Mouse (Mus musculus): ENCODE measurements around the gene Smad3.

Smad3 gene

DNA sequence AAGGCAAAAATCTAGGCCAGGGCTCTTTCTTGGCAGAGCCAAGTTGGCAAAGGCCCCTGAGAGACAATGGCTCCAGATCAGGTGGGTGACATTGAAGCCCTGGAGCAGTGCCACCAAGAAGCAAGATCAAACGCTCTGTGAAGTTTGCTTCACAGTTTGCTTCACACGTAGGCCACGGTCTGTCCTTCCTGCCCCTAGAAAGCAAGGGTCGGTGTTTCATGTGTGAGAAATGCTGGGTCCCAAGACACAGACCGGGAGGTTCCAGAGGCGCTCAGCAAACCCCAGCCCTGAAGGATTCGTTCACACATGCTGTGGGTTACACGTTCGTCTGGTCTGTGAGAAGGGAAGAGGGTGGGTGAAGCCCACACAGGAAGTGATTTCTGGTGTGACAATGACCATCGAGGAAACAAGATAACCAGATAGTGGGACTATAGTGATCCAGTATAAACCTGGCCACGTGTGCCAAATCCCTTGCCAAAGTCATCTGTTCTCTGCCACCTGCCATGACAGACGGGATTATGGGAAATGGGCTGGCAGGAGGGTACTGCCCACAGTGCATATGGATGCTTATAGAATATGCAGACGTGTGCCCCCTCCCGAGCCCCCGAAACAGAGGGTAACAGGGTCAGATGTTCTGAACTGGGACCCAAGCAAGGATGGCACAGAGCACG is 37.9 kb downstream of the Smad3 start:
- peak; percentile 48 to 57 for DNase-seq

DNA sequence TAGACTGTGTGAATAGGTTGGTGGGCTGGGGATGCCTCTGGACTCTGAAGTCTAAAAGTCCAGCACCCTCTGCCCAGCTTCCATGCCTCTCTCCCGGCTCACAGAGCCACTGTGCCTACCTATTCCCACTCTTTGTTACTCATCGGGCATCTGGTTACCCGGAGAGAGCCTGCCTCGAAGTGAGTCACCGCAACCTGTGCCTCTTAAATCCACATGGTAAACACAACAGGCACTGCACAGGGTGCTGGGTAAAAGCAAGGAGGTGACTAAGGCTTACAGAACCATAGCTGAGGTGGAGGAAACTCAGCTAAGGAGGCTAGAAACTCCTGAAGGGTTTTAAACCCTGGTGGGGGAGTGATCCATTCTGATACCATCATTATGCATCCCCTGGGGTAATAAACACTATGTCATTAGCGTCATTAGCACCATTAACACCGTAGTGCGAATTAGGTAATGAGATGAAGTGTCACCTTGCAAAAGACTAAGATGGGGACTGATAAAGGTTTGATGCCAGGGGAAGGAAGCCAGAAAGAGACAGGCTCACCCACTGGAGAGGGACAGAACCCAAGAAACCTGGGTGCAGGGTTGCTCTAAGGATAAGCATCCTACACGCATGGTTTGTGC is 38.9 kb downstream of the Smad3 start:
- DNase-seq = no peak

DNA sequence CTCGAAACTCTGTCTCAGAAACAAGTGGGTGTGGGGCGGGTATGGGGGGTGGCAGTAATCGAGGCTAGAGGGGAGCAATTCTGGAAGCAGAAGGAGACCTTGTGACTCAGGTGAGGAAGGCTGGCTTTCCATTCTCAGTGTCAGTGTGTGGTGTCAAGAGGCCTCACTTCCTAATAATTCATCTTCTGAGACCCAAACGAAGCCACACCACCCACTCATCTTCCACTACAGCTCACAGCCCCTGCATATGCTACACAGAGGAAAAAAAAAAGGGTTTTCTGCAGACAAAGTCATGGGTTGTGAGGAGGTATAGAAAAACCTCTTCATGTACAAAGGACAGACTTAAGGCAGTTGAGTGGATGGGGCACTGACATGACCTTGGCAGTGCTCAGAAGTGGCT is 39.6 kb downstream of the Smad3 start:
- DNase-seq = no peak

DNA sequence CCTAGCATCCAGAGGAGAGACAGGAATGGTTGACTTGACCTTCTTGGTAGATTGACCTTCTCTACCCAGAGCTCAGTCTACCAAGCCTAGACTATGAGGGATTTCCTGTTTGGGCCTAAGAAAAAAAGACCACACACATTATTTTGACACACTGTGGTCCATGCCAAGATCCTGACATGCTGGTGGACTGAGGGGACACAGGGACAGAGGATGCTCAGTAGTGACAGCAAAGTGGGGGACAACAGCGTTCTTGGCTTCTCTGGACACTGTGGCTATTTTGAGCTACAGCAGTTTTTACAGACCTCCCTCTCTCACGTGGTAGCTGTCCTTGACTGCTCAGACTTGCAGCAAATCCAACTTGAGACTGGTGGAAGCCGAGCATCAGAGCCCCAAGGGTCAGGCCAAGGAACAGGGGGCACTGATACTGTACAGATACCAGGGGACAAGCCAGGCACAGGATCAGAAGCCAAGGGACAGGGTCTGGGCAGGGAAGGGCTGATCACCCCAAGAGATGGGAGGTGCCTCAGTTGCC is 40.3 kb downstream of the Smad3 start:
- DNase-seq = peak in 1 of 2 experiments; percentile 63

DNA sequence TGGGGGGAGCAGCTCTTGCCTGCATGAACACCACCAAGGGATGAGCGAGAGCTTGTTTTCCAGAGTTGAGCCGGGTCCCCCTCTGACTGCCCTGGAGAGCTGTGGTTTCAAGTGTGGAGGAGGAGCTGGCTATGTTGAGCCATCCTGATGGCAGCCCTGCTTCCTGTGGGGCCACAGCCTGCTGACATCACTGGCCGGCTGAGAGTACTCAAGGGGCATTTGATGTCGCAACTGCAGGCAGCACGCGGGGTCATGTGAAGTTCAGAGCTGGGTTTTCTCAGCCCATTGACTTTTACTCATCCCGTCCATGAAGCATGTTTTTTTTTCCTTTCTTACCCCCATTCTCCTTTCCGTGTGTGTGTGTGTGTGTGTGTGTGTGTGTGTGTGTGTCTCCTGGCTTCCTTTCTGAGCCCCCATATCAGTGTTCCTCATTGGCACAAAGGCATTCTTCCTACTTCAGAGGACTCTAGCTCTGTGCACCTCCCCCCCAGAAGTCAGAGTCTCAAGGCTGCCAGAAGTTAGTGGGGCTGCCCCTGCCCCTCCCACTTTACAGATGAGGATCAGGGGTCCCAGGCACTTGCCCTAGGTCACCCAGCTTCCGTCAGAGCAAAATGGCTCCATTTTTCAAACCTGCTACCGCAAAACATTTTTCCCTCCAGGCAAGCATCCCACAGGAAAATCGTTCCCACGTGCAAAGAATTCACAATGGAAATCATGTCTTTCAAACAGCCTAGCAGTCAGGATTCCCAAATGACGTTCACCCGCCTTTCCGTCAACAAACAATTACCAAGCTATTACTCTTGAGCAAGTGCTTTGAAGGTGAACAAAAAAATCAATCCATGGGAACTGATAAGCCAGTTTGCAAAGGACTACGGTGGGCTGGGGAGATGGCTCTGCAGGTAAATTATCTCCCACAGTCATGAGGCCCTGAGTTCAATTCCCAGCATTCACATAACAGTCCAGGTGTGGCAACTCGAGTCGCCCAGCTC is 41.4 kb downstream of the Smad3 start:
- peak; percentile 80 to 93 for DNase-seq

DNA sequence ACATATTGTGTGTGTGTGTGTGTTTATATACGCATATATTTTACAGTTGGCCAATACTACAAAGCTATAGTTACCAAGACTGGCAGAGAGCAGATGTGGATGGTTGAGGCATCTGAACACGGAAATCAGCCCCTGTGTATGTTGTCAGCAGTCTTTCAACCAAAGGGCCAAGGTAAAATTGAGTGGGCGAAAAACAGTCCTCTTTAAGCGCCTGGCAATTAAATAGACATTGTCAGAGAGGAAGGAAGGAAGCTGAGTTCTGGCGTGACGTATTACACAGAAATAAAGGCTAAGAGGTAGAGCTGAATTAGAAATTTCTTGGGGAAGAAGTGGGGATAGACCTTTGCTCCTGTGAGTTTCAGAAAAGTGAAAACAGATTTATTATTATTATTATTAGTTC is 43.2 kb downstream of the Smad3 start:
- DNase-seq = no peak

DNA sequence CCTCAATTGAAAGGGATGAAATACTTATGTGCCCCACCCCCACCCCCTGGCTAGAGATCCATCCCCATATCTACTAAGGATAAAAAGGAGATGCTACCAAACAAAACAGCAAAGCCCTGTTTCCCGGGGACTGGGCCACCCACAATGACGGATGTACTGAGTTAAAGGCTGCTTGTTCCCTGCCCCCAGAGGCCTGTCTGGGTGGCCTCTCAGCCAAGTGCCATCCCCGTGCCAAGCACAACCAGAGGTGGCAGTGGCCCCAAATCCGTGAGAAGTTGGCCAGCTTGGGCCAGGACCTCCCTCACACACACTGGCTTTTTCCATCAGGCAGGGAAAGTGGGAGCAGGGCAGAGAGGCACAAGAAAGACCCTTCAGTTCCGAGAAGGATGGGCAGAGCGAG is 45.0 kb downstream of the Smad3 start:
- no peak for DNase-seq

DNA sequence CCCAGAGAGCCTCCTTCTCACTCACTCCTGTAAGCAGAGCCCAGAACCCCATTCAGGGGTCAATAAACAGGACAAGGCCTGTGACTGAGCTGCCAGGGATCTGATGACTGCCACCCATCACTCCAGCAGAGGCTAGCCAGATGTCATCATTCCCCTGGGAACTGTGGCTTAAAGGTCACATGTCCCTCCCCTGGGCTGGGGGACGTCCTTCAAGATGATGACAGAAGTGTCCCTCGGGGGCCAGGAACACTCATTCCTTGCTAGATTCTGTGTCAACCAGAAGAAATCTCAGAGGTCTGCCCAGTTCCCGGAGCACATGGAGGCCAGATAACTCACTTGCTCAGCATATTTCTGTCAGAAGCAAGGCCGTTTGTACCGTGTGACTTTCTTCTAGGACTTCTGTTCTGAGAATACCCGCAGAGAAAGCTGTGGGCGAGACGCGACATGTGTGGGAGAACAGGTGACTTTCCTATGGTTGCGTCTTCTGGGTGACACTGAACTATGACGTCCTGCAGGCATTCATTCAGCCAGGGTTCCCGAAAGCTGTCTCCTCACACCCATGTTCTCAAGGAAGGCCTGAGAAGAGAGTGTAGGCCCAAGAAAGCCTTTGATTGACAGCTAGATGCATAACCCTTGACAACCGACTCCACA is 46.1 kb downstream of the Smad3 start:
- peak; percentile 60 to 72 for DNase-seq

DNA sequence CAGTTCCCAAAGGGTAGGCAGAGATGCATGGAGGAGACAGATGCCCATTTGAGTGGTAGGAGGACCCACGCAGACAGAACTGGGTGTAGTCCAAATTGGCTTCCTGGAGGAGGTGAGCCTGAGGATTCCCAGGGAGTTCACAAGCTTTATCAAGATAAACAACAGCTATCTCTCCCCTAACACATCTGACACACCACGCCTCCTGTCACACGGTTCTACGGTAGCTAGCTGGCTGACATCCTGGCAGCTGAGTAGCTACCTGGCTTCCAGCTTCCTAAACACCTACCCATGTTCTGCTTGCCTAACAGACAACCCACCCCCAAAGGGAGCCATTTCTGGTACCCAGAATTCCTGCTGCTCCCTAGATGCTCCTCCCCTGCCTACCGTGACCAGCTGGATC is 47.9 kb downstream of the Smad3 start:
- DNase-seq = no peak

DNA sequence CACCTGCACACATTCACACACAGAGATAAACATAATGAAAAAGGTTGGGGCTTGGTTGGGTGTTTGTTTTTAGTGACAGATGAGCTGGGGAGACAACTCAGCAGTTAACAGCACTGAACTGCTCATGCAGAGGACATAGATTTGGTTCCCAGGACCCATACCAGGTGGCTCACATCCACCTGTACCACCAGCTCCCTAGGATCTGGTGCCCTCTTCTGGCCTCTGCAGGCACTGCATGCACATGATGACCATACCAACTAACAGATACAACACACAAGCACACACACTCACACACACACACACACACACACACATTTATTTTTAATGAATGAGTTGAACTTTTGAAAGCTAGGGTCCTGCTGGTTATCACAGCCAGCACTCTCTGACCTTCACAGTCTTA is 48.5 kb downstream of the Smad3 start:
- DNase-seq = no peak

DNA sequence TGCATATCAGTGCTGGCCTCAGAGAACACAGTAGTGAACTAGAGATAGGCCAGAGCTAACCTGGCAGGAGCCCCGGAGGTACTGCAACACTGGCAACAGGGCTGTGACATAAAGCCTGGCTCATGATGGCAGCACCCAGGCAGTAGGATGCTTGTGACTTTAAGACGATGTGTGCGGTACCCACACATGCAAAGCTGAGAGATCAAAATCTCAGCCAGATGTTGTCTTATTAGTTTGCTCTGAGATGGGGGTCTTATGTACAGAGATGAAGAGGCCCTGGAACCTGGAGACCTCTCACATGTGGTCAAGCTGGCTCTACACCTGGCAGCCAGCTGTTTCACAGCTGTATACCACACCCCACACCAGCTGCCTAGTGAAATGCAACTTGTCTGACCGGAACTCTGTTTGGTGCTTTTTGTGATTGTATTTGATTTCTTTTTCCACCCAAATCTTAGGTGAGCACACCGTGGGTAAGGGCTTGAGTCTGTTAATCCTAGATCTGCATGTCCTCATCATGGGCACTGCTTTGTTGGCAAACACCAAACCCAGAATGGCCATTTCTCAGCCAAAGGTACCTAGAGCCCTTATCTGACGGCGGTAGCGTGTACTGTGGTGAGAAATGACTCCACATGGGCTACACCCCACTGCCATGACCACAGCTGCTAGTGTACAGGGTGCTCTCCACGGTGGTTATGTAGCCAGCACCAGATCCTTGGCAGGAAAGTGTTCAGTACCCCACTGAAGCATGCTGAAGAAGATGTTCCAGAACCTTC is 49.8 kb downstream of the Smad3 start:
- DNase-seq = peak in 1 of 2 experiments; percentile 18

DNA sequence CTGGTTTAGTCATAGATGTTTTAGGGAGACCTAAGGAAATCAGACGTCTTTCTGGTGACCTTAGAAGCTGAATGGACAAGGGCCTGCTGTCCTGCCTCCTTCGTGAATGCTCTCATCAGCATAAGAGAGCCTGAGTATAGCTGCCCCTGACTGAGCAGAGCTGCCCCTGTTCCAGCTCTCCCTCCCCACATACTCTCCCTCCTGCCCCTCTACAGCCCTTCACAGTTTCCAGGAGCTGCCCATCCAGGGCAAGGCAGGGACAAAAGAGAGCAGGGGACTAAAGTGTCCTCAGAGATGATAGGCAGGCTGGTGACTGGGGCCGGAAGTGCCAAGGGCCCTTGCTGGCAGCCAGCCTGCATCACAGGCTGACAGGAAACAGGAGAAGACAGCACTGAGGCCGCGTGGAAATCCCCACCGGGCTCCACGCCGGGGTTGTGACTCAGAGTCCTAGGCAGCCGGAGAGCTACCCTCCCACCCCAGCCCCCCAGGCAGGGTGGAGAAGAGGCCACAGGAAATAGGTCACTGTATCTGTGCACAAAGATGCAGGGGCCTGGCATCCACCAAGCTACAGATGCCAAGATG is 51.6 kb downstream of the Smad3 start:
- DNase-seq = peak; percentile 79 to 90

DNA sequence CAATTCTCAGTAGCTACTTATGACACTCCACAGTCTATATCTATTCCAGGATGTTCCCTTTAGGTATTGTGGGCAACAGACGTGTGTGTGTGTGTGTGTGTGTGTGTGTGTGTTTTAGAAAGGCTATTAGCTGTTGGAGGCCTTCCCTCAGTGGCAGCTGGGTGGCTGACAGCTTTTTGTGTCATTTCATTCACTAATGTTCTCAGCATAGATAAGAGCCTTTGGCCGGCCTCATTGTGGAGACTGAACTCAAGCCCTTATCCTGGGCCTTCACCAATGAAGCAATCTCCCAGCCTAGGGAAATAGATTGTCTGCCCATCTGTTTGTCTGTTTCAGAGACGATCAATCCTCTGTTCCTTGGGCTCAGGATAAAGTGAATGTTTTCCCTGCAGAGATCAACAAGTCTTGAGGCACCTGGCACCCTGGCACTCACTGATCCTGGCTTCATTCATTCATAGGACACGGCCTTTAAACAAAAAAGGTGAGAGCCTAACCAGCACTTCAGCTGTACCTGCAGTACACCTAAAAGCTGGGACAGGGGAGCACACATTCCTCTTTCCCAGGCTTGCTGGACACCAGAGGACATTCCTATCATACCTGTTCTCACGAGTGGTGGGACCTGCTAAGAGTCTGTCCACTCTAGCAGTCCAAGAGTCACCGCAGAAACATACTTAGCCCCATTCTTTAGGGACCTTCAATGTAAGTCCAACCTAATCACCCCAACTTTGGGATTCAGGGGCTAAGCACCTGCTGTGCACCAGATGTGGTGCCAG is 52.6 kb downstream of the Smad3 start:
- DNase-seq = no peak

DNA sequence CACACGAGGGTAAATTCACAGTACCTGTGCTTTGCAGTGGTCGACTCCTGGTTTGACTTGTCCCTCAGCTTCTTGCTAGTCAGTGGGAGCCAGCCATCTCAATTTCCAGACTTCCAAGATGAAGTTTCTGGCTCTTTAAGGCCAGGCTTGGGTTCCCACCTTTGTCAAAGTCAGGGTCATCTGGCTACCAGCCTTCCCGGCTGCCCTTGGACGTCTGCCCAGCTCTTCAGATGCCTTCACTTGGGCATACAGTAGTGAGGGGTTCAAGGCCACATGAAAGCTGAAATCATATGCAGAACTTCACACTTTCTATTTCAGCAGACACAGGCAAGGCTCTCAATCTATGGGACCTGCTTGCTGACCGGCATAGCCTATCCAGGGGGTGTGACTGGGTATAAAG is 53.7 kb downstream of the Smad3 start:
- DNase-seq = peak; percentile 53 to 64

DNA sequence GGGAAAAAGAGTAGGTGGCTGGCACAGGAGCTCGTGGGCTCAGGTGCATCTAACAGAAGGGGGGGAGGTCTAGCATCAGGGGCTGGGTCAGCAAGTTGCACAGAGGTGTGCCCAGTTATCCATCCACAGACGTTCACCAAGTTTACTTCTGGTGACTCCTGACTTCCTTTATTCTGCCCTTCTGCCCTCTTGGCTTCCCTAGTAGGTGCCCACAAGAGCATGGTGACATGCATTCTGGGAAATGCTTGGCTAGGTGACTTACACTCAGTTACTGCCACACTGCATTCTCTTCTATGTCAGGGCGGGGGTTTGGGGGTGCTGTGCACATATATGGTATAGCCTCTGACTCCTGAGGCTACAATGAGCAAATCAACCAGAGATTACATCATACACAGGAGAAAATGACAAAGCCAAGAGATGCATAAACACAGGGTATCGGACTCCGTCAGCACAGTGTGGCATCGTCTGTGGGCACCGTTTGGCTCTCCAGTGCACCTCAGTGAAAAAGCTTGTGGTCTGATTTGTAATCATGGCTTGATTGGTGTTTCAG is 54.5 kb downstream of the Smad3 start:
- peak in 1 of 2 experiments; percentile 62 for DNase-seq

DNA sequence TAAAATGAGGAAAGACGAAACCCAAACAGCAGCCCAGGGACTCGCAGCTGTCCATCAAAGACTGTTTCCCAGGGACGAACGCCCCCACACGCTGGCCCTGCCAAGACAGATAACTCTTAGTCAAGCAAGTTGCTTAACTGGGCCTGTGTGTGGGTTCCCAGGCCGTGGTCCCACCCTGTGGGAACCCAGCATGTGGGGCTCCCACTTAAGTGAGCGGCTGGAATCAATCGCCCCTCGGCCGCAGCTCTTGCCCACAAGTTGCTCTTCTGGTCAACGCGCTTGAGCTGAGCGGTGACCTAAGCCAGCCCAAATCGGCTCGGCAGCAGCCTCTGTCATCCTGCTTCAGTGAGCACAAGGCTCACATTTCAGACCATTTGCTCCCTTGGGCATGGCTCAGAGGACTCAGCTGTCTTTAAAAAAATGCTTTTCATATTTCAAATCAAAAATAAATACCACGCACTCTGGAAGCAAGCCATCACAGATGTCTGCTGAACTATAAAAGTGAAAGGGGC is 55.2 kb downstream of the Smad3 start:
- peak; percentile 40 to 62 for DNase-seq

DNA sequence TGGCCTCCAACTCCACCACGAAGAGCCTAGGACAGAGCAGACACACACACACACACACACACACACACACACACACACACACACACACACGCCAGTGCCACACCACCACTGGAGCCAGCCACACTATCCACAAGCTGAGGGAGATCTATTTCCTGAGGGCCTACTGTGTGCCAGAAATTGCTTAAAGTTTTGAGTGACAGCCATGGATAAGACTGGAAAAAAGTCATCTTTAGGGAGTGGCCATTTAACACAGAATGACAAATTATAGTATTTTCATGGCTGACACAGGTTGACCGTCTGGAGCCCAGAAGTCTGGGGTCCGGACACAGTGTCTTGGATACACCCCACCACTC is 55.9 kb downstream of the Smad3 start:
- no peak for DNase-seq

DNA sequence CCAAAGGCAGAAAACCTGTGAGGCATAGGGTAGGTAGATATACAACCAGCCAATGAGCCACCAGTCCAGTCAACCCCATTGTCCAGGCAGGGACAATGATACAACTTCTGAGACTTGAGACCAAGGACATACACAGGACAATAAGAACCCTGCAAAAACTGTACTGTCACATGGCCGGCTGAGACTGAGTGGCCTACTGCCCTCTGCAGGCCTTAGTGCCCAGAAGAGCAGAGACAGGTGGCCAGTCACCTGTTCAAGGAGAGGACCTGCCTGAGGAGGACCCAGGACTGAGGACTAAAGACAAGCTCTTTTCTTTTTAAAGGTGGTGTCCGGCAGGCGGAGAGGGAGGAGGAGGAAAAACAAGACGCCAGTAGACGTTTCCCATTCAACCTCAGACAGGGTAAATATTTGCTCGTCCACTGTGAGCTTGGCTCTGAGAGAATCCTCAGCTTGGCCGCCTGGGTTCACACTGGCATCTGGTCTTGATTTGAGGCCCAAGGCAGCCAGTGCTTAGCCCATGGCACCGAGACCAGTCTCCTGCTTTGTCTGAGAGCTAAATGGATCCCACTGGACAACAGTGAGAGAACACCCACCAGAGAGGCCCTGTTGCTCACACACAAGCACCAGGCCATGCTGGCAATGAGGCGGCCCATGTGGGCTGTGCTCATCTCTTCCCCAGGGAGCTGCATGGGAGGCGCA is 56.4 kb downstream of the Smad3 start:
- DNase-seq = peak in 1 of 2 experiments; percentile 66

DNA sequence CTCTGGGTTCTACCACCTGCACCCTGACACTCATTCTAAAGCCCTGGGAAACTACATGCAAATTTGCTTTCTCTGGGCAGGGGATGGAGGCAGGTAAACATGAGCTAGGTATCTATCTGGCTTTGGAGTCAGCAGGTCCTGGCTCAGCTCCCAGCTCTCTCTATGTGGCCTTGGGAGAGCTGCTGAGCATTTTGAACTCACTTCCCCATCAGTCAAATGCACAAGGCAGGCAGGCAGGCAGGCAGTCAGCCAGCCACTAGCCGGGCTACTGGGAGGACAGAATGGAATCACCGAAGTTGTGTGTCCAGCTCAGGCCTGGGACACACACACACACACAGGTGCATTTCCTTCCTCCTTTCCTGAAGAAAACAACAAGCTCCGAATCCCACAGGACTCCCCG is 58.6 kb downstream of the Smad3 start:
- peak; percentile 75 to 79 for DNase-seq
